Mouse (Mus musculus) heart, postnatal 0 days (tissue): ENCODE data around the gene Card6.
"Not testable (repeated sequence)": the region's sequence is repeated elsewhere in the genome, so short reads cannot be mapped to it uniquely, and the experiment has no call there.

Source experiments
- CTCF ChIP-seq: IDR thresholded peaks from 2 replicates; pipeline ENCODE4 v1.5.1; 2016; ENCODE audit warnings: antibody characterized with exemption, control low read depth, low read depth
- EP300 ChIP-seq: IDR thresholded peaks from 2 replicates; pipeline ENCODE4 v1.6.1; 2016; ENCODE audit warnings: antibody characterized with exemption, low read depth

GRCm38 (mm10) chr15:5130887-5131668 lies 22.7 kb upstream of the Card6 start:
- not testable (repeated sequence) for TF ChIP-seq CTCF, EP300
